Mouse (Mus musculus): ENCODE data around the gene P3h2.
A peak's percentile ranks its signal among the peaks of the same experiment; 100 is the strongest.

Gene P3h2

DNA sequence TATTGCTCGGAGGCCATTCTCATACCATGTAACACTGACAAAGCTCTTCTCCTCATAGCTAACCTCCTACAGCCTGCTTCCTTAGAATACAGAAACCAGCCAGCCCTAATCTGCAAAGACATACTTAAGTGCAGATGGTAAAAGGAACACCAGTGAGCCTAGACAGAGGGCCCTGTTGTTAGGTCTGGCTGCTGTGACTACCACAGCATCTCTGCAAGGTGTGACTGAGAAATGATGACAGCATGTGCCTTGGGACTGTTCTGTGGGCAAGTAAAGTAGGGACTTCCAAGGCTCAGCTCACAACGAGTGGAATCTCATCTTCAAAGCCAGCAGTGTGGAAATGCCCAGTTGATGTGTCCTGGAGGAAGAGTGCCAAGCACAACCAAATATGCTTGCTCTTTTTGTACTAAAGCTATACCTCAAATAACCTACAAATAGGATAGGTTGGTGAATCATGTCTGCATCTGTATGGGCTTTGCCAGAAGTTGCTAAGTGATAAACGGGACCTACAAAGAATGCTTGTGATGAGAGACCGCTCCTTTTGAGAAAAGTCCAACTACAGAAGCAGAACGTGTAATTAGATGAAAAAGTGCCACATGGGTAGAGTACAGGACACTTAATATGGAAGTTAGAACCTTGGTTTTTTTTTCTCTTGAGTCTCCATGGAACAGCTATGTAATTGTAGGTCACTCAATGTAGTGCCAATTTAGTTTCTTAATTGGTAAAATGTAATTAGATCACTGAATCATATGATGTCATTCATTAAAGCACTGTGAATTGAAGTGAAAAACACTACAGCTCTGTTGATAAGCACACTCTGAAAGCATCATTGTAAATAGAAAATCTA is 45.1 kb downstream of the P3h2 start:
- DNase-seq, result no peak

DNA sequence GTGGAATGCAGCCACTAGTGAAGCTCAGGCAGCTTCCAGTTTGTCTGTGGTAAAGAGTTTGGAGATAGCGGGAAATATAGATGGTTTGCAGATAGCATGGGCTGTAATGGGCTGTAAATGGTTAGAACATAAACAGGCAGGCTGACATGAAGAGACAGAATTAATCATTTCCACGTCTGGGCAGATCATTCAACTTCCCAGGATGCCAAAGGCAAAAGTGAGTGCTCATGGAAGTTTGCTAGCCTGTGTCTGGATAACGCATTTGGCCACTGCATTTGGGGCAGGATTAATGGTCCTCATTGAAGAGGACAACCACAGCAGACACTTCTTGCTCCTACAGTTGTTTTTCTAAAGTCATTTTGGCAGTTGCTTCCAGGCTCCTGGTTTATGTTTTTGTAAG is 52.0 kb downstream of the P3h2 start:
- no peak for DNase-seq

DNA sequence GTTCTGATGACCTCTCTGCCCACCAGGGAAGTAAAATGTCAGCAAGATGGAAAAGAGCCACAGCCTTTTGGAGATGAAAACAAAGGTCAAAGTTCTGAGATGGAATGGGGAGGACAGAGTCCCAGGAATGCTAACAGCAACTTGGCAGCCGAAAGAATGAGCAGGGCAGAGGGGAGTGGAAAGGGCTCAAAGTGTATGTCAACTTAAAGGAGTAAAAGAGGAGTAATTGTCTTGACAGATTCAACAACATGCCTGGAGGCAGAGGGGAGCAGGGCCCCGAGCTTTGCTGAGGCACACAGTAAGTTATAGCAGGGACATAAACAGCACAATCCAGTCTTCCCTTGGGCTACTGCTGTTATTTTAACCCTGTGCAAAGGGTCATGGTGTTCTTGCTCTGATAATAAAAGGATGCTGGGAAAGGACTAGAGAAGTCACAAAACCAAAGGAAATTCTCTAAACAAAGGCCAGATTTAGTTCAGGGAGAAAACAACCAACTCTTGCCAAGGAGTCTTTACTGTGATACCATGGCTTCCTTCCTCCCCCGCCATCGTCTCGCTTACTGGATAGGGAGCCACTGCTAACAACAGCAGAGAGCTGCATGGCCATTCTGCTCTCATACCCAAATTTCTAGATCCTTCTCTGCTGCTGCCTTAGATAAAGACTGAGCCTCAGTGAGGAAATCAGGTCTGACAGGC is 56.0 kb downstream of the P3h2 start:
- peak; percentile 2 for DNase-seq

DNA sequence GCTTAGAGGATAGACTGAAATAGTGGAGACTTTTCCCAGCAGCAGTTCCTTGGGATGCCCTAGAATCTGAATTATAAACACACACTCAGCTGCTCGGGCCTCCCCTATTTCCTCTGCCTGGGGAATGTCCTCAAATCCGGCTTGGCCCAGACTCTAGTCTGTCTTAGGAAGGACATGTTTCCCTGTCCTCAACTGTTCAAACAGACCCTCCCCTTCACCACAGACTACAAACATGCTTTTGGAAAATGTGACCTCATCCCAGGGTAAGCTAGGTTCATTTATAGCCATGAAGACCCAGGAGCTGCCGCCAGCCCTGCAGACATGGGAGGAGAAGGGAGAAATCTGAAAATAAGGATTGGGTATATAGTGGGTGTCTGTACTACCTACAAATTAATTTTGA is 57.7 kb downstream of the P3h2 start:
- DNase-seq, result peak; percentile 22

DNA sequence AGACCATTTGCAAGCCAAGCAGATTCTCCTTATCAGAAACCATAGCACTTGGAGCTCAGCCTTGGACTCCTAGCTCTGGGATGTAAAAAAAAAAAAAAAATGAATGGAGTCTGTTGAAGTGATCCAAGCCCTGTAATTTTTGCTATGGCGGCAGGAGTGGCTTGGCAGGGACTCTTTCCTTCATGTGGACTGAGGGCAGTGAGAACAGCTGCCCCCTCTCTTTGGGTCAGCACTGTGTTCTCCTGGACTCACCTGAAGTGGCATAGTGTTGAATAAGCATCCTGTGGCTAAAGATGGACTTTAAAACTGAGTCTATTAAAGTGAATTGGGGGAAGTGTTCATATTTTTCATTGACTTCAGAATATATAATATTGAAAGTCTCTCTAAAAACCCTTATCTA is 58.2 kb downstream of the P3h2 start:
- DNase-seq, result no peak

DNA sequence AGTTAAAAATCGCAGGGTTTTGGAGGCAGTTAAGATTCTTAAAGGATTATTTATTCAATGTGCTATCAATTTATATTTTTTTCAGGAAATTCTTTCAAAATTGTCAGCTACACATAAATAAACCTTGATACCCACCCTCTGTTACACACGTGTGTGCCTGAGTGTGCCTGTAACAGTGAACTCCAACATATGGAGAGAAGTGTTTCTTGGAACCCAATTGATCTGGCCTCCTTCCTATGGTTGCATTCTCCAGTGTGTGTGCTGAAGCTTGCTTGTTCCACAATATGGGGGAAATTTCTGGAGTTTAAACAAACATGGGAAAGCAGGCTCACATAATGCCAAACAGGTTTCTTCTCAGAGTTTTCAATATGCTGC is 63.7 kb downstream of the P3h2 start:
- DNase-seq, result no peak

DNA sequence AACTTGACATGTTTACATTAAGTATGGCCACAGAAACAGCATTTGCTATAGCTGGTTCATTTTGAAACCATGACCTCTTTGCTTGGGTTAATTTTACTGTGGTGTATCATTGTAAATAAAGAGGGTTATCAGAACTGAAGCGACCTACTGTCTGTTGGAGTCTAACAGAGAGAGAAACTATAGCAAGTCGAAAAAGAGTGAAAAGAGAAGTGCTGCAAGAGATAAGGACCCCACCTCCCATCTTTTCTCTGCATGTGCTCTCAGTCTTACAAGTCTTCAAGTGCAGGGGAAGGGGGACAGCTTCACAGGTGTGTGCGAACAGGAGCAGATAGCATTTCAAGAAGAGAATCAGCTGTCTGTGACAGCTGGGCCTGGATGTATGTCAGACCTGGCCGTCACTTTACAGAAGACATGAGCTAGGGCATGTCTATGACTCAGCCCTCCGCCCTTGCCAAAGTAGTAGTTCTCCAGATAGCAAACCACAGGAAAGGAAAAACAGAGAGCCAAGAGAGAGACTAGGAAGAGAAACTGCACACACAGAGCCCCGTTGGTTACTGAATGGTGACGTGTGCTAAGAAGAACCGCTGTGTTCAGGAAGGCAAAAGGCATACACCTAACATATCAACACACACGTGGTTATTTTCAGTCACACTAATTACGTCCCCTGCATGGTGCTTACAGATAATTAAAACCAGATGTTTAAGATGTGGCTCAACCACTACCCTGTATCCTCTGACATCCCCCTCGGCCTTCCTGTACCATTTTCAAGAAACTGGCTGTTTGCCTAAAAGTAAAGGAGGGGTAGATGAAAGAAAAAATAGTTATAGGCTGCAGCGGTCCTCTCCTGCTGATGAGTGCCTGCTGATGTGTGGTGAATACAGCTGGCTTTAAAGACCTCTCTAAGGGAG is 64.3 kb downstream of the P3h2 start:
- DNase-seq, result peak; percentile 26

DNA sequence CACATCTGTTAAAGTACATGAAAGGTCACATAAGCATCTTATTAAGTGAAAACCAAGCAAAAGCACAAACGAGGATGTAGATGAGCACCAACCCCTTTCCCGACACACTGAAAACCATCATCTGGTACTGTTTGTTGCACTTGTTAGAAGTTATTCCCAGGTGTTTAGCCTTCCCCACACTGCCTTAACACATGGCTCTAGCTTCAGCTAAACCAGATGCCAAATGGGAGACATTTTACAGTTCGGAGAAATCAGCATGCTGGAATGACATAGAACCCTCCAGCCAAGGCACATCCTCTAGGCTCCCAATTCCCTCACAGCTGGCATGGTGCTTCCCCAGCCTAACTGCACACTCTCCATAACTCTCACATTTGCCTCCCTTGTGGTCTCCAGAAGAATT is 66.3 kb downstream of the P3h2 start:
- DNase-seq, result no peak

DNA sequence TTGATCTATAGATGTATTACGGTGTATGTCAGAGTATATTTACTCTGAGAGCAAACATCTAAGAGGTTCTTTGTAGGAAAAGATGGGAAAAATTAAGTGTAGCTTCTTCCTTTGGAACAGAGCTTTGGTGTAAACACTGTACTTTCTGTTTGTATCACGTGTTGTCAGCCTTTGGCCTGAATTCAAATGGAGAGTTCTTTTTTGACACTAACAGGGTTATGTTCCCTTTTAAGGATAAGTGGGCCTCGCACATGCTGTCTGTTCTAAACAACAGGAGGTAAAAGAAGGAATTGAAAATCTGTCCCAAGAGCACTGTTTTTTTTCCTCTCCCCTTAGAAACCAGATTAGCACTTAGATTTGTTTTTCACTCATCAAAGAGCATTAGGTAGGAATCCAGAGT is 70.1 kb downstream of the P3h2 start:
- DNase-seq, result peak; percentile 47

DNA sequence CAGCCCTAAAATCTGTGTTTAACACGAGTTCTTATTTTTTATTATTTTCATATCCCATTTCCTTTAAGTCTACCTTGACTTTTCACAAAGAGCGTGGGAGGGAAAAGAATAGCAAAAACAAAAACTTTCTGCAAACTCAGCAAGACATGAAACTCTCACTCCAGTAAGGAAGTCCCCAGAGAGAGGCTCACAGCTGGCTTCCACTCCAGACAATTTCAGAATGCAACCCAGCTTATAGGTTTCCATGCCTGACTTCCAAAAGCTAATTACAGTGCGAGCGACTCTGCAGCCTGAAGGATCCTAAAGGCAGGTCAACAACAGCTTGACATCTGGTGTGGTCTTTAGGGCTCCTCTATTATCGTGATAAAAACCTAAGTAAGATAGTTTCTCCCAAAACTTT is 70.5 kb downstream of the P3h2 start:
- DNase-seq, result no peak

DNA sequence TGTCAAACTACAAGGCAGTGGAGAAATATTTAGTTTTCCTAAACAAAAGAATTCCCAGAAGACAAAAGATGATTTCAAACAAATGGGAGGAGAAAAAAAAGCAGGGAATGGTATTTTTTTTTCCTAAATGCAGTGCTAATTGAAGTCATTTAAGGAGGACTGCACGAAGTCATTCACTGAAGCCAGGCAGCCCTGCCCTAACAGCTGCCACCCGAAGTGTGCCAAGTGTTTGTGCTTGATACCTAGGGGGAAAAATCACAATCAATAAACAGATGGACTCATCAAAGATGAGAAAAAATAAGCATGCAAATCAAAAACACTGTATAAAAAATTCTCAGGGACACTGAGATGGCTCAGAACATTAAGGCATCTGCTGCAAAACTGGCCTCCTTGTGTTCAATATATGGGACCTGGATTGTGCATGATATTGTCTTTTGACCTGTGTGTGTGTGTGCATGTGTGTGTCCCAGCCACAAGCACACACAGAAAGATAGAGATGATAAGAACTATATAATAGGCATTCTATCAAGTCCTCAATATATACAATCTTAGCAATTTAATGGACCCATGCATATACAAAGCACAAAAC is 76.1 kb downstream of the P3h2 start:
- DNase-seq, result no peak

DNA sequence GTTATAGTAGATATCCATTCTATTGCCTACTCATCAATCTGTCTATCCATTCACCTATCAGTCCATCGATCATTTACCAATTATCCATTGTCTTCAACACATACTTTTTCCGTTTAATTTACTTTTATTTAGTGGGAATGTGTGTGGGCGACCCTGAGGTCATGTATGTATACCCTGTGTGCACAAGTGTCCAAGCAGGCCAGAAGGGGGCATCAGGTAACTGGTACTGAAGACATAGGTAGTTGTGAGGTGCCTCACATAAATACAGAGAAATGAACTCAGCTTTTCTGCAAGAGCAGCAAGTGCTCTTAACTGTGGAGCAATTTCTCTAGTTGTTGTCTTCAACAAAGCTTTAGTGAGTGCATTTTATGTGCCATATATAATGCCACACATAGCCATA is 79.2 kb downstream of the P3h2 start:
- peak; percentile 15 for DNase-seq

DNA sequence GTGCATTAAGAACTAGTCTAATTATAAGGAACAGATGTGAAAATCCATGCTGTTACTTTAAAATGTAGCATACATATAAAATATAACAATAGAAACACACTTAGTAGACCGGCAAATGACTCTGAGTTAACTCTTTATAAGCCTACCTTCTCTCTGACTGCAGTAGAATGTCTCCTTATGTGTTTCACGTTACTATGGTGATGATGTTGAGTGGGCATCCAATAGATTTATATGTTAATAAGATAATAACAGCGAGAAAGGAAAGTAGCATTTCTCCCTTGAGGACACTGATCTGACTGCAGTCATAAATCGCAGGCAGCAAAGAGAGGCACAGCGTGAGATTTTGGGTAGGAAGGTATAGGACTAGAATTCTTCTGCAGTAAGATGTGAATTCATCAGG is 81.0 kb downstream of the P3h2 start:
- DNase-seq, result no peak

DNA sequence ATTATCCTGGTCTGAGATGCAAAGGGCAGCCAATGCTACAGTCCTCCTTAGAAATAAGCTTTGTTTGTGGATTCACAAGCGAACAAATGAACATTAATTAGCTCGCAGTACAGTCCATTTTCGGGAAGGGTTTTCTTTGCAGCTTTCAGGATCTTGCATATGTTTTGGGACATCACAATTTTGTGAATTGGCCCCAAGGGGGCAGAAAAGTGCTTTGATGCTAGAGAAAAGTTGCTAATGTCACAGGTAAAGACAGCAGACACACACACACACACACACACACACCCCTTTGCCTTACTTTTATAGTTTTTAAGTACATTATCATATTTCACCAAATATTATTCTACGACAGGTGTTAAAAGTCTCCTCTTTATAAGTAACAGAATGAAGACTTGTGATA is 82.2 kb downstream of the P3h2 start:
- peak; percentile 21 for DNase-seq

DNA sequence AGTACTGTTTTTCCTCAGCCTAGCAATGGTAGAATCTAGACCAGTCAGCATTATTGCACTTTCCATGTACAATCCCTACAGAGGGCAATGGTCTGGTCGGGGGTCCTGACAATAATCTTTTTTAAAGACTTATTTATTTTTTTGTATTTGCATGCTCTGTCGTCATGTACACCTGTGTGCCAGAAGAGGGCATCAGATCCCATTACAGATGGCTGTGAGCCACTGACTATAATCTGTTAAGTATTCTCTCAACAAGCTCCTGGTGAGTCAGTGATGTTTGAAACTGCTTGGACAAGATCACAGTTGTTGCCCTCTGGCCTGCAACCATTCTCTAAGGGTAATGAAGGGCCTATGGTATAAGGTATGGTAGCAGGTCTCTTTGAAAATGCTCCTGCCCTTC is 83.8 kb downstream of the P3h2 start:
- DNase-seq, result no peak

DNA sequence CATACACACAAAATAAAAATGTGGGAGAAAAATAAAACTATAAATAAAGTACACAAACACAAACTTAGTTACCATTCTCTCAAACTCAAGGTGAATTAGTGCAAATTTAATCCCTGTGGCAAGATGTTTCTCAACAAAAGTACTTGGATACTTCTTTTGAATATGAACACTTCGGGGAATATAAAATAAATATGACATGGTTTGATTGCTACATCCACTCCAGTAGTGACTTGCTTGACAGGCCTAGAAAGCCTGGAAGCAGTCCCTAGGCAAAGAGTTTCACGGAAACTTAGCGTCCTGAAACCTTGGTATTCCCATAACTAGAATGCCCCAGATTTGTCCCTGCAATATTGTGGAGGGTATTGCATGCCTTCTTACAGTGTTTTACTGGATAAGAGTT is 99.8 kb downstream of the P3h2 start:
- no peak for DNase-seq

DNA sequence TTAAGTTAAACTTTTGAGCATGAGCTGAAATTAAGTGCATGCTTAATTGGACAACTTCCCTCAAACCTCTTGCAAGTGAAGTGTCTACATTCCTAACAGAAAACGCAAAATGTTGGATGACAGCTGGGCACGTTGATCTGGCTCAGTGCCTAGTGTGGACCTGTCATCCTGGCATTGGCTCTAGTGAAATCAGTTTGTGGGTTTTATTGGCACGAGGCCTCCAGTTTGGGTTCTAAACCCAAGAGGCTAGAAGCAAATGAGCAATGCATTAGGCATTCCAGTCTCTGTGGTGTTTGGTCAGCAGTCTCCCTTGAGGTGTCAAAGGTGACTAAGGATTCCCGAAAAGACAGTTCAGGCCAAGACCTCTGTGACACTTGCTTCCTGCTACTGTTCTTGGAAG is 102.3 kb downstream of the P3h2 start:
- DNase-seq, result no peak

DNA sequence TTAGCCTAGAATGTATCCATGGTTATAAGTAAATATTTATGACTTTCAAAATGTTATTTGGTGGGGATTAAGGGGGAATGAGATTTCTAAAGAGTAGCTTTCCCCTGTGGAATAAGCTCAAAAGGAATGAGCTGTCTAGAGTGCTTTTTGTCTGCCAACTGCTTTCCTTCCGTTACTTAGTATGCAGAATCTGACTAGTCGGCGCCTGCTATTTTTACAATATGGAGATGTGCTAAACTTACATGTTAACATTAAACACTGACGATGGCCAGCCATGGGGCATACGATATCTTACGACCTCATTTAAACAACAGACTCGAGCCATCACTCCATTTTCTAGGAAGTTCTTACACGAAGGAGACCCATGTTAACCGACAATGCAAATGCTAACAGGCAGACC is 102.7 kb downstream of the P3h2 start:
- no peak for DNase-seq

DNA sequence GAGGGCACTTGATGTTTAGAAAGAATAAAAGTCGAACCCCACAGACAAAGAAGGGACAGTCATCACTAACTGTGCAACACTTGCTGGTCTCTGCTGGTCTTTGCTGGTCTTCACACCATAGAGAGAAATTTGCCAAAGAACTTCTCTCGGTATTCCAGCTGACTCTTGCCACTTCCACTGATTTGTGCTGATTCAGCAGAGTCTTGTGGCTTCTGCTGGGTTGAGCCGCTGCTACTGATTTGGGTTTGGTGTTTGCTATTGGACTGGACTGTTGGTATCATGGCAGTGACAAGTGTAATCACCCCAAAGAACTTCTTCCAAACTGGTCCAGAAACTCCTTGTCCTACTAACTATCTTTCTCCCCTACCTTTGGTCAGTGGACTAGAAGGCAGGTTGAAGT is 111.0 kb downstream of the P3h2 start:
- DNase-seq, result no peak

DNA sequence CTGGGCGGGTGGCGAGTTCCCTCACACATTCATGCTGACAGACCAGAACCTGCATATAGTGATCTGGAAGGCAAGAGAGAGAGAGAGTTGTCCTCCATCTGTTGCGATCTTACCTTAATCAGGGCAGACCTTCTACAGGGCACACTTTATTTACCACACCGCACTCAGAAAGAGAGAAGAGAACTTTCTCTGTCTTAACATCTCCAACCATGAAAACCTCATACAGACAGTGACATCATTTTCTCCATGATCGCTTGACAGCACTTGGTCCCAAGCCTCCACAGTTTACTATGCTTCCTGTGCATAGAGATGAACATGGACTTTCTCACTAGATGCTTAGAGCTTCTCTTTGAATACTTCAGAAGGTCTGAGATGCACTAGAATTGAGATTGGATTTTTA is 118.4 kb downstream of the P3h2 start:
- DNase-seq, result no peak

DNA sequence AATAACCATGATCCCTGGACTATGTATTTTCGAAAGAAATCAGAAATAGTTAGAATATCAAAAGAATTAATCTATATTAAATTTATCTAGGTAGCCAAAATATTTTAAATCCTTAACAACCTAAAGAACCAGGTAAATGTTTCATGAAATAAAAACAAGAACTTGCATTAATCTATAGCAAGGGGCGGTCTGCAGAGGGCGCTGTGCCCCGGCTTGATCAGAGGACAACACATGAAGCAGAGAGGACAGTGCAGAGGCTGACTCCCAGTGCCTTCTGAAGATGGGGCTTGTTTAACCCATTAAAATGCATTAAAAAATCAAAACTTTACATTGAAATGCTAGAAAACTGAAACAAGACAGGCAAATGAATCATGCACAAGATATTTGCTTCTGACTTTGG is 121.9 kb downstream of the P3h2 start:
- peak; percentile 10 for DNase-seq

DNA sequence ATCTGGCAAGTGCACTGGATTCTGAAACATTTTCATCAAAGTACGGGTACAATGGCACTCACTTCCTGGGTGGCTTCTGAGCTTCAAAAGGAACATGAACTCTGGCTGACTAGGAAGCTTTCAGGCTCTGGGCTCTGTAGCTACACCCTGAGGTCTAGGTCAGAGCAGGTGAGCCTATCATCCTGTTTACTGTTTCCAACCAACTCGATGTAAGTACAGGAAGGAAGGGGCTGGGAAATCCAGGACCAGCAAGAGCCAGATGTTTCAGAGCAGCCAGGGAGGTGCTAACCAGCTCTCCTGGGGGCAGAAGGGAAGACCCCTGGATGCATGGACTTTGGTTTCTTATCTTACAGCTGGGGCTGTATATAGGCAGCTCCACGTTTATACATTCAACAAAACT is 126.5 kb downstream of the P3h2 start:
- no peak for DNase-seq

DNA sequence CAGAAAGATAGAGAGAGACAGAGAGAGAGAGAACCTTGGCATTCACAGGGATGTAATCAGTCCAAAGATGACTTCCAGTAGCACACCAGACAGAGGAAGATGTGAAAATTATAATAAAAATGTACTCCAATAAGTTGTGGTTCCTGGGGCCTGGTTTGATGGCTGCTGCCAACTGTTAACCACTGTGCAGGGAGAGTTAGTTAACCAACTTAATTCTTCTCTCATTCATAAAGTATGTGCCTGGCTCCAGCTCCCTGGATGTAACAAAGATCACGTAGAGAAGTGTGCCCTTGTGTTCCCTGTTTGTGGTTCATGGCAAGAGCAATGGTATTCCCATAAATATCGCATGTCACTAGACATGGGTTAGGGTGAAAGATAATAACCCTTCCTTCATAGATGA is 128.4 kb downstream of the P3h2 start:
- no peak for DNase-seq

Data from lung, postnatal 36 days (tissue).